Mouse (Mus musculus) A20 (cell line): ENCODE results near the gene Klk1b3.
"Not testable (repeated sequence)": the region's sequence is repeated elsewhere in the genome, so short reads cannot be mapped to it uniquely, and the experiment has no call there.

ENCODE experiments used
- DNase-seq: peaks from one replicate; pipeline ENCODE4 v3.0.0-alpha.2; 2011; ENCODE audit warnings: low read depth, low spot score

Gene Klk1b3

DNA sequence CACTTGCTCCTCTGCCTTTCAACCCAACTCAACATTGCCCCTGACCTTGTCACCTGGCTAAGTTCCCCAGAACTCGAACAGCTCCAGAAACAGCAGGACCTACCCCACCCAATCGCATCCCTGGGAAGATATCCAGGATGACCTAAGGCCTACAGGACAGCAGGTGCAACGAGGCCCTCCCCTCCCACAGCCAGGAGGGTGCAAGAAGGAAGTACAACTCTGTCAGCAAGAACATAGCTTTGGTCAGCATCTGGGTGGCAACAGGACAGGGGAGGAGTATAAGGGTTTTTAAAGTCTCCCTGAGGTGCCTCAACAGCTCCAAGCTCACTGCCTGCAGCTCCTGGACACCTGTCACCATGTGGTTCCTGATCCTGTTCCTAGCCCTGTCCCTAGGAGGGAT lies at the start of gene Klk1b3:
Gene Klk1b3 (plus strand): TSS at position 301 of the 400 bp plus-strand sequence.
- DNase-seq = no peak

DNA sequence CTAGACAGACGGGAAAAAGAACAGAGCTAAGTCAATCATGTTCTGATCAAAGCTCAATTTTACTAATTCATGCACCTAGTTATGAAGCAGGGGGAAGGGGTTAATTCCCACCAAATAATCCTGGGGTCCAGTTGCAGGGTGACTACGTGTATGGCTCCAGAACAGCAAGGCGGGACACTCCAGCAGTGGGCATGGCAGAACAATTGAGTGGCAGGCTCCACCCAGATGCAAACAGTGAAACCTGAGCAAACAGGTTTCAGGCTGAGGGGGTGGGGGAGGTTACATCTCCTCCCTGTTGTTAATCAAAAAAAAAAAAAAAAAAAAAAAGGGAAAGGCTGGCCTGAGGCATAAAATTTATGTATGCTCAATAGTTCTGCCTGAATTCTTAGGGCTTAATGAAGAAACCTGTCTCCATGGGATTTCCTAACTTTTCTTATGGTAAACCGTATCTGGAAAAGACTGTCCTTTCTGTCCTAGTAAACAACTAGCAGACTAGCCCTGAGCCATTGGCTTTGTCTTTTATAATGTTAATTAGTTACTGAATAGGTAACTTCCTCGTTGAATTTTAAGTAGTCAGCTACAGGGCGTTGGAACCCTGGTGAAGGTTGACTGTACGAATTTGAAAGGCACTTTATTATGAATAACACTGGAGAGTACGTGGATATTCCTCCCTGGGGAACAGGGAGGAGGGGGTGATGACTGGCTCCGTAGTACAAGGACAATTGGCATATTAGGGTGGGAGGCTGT lies 18.5 kb upstream of the Klk1b3 start:
- DNase-seq = no peak

DNA sequence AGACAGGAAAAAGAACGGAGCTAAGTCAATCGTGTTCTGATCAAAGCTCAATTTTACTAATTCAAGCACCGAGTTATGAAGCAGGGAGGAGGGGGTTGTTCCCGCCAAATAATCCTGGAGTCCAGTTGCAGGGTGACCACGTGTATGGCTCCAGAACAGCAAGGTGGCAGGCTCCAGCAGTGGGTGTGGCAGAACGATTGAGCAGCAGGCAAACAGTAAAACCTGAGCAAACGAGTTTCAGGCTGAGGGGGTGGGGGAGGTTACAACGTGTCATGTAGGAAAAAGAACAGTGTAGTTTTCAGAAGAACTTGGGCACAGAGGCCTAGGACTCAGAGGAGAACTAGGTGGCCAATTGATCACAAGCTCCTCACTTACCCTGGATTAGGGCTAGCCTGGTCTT lies 11.5 kb upstream of the Klk1b3 start:
- DNase-seq = not testable (repeated sequence)

DNA sequence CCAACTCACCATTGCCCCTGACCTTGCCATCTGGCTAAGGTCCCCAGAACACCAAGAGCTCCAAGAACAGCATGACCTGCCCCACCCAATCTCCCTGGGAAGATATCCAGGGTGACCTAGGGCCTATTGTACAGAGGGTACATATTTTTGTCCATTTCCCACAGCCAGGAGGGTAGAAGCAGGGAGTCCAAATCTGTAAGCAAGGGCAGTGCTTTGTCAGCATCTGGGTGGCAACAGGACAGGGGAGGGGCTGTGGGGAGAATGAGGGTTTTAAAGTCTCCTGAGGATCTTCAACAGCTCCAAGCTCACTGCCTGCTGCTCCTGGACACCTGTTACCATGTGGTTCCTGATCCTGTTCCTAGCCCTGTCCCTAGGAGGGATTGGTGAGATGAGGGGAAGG lies 10.1 kb upstream of the Klk1b3 start, which contains the start of gene Klk1b24:
Gene Klk1b24 (plus strand): TSS at position 301 of the 400 bp plus-strand sequence.
- not testable (repeated sequence) for DNase-seq

DNA sequence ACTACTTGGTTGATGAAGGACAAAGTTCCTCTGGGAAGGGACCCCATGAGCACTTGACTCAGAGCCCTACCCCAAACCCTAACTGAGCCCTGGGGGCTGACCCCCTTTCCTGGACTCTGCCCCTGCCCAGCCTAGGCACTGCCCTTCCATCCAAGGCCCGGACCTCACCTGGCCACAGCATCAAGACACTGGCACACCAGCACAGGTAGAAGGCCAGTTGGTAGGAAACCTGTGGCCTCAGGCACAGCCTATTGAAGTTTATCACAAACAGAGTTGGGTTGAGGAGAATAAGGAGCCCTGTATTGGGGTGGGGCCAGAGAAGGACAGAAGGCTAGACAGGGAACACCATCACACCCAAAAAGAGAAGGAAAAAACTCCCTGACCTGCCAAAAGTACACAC lies 4.5 kb upstream of the Klk1b3 start:
- not testable (repeated sequence) for DNase-seq

DNA sequence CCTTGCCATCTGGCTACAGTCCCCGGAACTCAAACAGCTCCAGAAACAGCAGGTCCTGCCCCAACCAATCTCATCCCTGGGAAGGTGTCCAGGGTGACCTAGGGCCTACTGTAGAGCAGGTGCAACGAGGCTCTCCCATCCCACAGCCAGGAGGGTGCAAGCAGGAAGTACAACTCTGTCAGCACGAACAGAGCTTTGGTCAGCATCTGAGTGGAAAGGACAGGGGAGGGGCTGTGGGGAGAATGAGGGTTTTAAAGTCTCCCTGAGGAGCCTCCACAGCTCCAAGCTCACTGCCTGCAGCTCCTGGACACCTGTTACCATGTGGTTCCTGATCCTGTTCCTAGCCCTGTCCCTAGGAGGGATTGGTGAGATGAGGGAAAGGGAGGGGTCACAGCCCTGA lies 9.1 kb downstream of the Klk1b3 start, which contains the start of gene Klk1b4:
Gene Klk1b4 (plus strand): TSS at position 301 of the 400 bp plus-strand sequence.
- DNase-seq = not testable (repeated sequence)

DNA sequence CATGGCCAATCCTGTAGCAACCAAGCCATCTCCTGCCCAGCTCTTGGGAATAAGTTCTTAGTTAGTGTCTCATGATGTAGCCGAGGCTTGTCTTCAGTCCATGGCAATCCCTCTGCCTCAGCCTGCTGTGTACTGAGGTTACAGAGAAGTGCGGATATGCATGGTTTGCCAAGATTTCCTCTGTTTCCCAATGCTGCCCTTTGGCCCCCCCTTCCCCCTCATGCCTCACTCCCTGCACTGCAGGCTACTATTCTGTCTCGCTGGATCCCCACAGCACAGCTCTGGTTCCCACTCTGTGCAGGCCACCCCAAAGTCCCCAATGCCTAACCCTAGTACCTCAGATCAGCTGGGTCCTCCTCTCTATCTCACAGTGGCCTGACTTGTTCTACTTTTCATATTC lies 10.3 kb downstream of the Klk1b3 start:
- DNase-seq = no peak

DNA sequence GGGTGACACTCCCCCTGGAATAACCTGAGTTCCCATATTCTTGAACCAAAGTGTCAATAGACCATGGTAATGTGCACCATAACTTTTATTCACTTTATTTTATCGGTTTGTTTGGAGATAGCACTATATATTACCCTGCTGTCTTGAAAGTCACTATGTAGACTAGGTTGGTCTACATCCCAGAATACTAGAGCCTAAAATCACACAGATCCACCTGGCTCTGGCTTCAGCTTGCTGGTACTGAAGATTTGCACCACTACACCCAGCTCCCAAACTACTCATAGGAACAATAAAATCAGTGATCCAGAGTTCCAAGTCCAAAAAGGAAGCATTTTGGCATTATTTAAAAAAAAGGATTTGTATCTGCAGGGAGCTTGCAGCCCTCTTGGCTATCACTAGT lies 17.7 kb downstream of the Klk1b3 start, which contains the start of gene Klk1b5:
Gene Klk1b5 (plus strand): TSS at position 301 of the 400 bp plus-strand sequence.
- DNase-seq = no peak

DNA sequence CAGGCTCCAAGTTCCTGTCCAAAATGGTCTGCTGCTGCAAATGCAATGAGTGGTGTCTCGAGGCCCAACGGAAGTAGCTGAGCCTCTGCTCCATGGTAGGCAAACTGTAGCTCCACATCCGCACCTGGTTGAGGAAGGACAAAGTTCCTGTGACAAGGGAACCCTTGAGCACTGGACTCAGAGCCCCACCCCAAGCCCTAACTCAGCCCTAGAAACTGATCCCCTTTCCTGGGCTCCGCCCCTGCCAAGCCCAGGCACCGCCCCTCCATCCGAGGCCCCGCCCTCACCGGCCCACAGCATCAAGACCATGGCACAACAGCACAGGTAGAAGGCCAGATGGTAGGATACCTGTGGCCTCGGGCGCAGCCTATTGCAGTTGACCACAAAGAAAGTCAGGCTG lies 23.6 kb downstream of the Klk1b3 start:
- not testable (repeated sequence) for DNase-seq

DNA sequence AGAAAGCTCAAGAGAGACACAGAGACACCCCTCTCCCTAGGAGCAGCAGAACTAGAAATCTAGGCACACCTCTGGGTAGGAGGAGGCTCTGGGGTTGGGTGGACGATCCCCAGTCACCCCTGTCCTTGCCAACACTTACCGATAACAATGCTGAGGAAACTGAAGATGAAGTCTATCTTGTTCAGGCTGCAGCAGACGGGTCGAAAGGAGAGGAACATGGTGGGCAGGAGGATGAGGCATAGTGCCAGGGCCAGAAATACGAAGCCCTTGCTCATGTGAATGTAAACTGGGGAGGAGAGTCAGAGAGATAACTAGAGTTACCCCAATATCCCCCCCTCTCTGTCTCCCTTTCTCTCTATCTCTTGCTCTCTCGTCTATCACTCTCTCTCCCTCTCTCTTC lies 24.3 kb downstream of the Klk1b3 start:
- not testable (repeated sequence) for DNase-seq

DNA sequence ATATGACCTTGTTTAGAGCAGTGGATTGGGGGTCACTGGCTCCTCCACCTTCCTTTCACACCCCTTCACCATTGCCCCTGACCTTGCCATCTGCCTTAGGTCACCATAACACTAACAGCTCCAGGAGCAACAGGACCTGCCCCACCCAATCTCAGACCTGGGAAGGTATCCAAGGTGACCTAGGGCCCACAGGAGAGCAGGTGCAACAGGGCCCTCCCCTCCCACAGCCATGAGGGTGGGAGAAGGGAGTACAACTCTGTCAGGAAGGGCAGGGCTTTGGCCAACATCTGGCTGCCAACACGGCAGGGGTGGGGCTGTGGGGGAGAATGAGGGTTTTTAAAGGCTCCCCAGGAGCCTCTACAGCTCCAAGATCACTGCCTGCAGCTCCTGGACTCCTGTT lies 27.1 kb downstream of the Klk1b3 start, which contains the start of gene Klk1:
Gene Klk1 (plus strand): TSS at position 285 of the 400 bp plus-strand sequence.
- no peak for DNase-seq

DNA sequence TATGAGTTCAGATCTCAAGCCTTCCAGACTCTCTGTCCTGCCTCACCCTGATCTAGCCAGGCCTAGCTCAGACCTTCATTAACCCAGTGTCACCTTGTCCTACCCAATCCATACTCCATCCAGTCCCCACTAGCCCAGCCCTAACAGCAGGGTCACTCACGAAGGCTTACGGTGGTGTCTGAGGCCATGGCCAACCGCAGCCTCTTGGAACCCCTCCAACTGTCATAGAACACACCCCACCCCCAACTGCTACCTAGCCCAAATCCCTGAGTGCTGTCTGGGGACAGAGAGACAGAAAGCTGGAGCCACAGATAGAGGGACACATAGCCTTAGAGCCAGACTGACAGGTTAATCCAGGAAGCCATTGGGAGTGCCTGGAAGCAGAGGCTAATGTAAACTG lies 37.9 kb downstream of the Klk1b3 start, which contains the start of gene Gm36864:
Gene Gm36864 (plus strand): TSS at position 269 of the 400 bp plus-strand sequence.
- DNase-seq = no peak

DNA sequence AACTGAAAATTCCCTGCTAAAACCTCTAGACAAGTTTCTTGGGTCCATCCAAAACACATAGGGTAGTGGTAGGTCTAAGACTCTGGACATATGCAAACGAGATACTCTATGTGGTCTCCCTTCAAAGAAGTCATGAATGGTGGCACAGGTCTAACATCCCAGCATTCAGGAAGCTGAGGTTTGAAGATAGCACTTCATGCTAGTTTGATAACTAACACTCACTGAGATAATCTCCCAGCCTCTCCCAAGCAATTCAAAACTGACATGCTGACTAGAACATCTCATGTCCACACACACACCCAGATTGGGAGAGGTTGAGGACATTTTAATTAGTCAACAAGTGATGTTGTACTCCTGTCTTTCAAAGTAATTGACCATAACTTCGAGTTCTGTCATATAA lies 41.9 kb downstream of the Klk1b3 start:
- DNase-seq = no peak

DNA sequence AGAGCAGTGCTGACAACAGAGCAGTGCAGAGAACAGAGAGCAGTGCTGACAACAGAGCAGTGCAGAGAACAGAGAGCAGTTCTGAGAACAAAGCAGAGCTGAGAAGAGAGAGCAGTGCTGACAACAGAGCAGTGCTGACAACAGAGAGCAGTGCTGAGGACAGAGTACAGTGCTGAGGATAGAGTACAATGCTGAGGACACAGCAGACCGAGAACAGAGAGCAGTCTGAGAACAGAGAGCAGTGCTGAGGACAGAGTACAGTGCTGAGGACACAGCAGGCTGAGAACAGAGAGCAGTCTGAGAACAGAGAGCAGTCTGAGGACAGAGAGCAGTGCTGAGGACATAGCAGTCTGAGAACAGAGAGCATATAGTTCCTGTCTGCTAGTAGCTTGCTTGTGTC lies 42.7 kb downstream of the Klk1b3 start:
- DNase-seq = no peak

DNA sequence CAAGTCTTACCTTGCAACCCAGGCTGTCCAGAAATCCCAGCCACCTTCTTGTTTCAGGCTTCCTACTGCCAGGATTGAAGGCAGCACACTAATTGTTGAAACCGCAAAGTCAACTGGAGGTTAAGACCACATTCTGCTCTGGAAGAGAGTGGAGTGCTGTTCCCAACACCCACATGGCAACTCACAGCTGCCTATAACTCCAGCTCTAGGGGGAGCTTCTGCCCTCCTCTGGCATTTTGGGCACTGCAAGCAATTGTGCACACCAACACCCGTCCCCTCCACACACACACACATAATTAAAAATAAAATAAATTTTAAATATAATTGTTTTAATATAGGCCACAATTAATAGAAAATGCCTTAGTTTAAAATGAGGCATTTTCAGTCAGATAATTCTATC lies 43.2 kb downstream of the Klk1b3 start:
- DNase-seq = no peak

DNA sequence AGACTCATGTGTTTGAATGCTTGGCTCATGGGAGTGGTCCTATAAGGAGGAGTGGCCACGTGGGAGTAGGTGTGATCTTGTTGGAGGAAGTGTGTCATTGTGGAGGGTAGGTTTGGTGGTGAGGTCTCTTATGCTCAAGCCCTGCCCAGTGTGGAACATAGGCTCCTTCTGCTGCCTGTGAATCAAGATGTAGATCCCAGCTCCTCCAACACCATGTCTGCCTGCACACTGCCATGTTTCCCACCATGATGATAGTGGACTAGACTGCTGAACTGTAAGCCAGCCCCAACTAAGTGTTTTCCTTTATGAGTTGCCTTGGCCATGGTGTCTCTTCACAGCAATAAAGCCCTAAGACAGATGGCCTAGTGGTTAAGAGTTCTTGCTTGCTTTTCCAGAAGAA lies 46.1 kb downstream of the Klk1b3 start:
- DNase-seq = no peak

DNA sequence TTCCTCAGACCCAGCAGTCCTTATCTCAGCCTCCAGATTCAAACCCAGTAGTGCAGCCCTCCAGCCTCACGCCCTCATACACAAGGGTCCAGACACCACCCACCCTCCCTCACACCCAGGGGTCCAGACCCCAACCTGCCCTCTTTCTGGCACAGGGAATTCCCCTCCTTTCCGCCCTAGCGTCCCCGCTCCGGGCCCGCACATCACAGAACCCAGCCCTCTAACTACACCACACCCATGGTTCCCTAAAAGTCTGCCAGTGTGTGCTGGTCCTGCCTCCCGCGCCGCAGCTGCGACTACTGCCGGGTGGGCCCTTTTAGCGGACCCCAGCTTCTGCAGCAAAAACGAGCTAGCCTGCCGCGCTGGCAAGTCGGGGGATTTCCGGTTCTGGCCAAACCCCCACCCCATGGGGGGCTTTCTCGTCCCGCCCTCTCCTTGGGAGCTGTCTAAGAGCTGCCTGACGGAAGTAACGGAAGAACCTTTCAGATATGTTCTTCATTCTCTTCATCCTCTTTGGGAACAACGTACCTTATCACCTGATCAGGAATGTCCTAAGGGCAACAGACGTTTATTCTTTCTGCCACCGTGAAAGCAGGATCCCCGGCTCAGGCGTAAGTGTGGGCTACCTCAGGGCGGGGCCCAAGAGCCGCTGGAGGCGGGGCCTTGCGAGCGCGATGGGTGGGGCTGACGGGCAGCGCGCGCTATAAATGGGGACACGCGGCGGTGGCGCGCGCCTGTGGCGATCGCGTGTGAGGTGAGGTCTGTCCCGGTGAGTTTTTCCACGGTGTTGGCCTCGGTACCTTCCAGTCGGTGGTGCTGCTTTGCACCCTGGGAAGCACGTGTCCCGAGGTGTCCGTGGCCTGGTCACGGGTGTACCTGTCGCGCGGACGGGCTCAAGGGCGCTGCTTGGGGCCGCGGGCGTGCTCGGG lies 48.3 kb downstream of the Klk1b3 start, which contains the start of the genes 1700028J19Rik and 2410002F23Rik:
Gene 1700028J19Rik (minus strand): TSS at position 641 of the 929 bp plus-strand sequence.
Gene 2410002F23Rik (plus strand): TSS at position 668 of the 929 bp plus-strand sequence.
- peak; percentile 94 for DNase-seq

DNA sequence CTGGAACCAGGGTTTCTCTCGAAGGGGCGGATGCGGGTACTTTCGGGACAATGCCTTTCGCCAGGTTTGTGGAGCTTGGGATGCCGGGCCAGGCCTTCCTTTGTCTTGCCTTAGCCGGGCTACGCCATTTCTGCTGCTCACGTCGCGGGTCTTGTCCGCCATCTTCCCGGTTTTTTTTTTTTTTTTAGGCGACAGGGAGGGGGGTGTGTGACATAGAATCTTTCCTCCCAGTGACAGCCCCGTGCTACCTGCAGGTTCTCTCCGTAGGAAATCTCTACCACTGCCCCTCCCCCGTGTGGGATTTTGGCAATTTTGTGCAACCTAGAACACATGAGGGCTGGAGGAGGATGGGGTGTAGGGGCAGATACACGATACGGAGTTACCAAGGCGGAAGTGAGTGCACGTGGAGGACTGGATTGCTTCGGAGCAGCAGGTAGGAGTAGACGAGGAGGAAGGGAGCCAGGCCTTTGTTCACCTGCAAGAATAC lies 49.0 kb downstream of the Klk1b3 start:
- DNase-seq = peak; percentile 81

DNA sequence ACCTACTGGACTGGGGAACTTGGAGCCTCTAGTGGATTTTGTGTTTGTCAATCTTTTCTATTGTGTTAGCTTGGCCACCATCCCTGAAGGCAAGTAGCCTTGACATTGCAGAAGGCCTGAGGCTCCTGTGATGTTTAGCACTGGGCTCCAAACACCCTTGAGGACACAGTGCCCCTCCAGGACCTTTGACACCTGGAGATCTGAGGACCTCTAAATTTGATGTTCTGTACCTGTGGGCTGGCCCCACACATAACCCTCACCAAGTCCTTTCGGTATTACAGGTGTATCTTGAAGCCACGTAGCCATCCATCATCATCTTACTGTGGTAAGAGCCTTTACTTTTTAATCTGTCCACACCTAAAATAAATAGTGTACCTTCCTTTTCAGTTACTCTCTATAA lies 50.0 kb downstream of the Klk1b3 start:
- DNase-seq = no peak

DNA sequence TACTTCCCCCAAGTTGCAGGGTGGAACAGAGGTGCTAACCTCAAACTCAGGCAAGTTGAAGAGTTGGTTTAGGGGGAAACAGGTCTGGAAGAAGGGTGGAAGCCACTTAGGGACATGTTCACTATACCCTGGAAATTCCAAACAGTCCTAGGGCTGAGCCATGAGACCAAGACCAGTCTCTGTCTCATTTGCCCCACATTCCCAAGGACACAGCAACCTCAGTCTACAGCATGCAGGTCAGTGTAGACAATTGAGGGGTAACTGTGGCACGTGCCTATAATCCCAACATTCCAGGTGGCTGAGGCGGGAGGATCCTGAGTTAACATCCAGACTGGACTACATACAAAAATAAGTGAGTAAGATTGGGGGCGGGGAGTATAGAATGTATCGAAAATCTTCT lies 51.3 kb downstream of the Klk1b3 start:
- no peak for DNase-seq

DNA sequence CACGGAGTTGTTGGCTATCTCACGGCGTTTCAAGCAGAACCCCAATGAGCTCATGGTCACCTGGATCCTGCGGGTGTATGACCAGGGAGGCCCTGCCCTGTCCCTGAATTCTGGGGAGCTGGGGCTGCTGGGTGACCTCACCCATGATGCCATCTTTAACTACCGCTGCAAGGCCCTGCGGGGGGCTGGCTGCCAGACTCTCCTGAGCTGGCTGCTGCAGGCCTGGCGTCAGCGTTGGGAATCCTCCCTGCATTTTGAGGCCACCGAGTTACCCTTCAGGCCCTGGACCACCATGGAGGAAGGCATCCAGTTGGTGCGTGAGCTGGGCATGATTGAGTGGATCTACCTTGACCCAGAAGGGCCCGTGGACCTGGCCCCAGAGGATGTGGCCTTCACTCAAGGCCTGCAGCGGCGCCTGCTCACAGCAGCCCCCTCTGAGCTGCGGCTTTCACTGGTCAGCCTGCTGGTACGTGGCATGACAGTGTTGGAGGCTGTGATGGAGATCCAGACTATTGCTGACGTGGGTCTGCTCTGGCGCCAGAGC lies 52.8 kb downstream of the Klk1b3 start:
- not testable (repeated sequence) for DNase-seq
